Mouse (Mus musculus) left cerebral cortex, adult 18-20 months (tissue): Measurements from ENCODE around the gene Tspan13. TPM values are rescaled to one million over a fixed set of nuclear protein-coding genes. Genes with fewer than 3 reads are reported as not detected.

ENCODE experiments used
- DNase-seq, 2 experiments: peaks; one replicate each; pipeline ENCODE4 v3.0.0; 2021 to 2022; ENCODE audit warnings: low spot score in 2 of 2, mixed read lengths in 1 of 2
- total RNA-seq, 2 experiments: library from RNA; stranded (reverse); gene quantifications; 2 replicates each; pipeline ENCODE4 v1.2.3; 2021

Tspan13 gene
- total RNA-seq, 2 experiments from 2014 or later: 201 to 208 TPM

GRCm38 (mm10) chr12:35981732-35982360 is 60.5 kb downstream of the Tspan13 start:
- no peak for DNase-seq

- DNase-seq: no peak
Measured at GRCm38 (mm10) chr12:35979625-35980024, 62.7 kb downstream of the Tspan13 start.

GRCm38 (mm10) chr12:35977633-35978246 is 64.6 kb downstream of the Tspan13 start:
- DNase-seq: no peak

- no peak for DNase-seq
Measured at GRCm38 (mm10) chr12:35975898-35976297, 66.4 kb downstream of the Tspan13 start.

- DNase-seq: no peak
Measured at GRCm38 (mm10) chr12:35966768-35967141, 75.5 kb downstream of the Tspan13 start.

GRCm38 (mm10) chr12:35966098-35966767 is 76.1 kb downstream of the Tspan13 start:
- DNase-seq: no peak

Other genes with a start within 250 kb of the Tspan13 start
- gene Agr3, start 116.9 kb downstream of the Tspan13 start, total RNA-seq: not detected
- gene Agr2, start 49.6 kb downstream of the Tspan13 start, total RNA-seq: not detected
- 10 to 100 TPM; 53.3 to 57.0 TPM for gene Ankmy2, start 114.6 kb upstream of the Tspan13 start, total RNA-seq
- gene Bzw2, start 115.6 kb upstream of the Tspan13 start, total RNA-seq: 10 to 100 TPM; 45.6 to 51.7 TPM
- not detected for gene Lrrc72, start 210.9 kb upstream of the Tspan13 start, total RNA-seq